ENCODE assay signal across 14 mouse cellular contexts in genomic region chr16:56311291-56311690, GRCm38 (mm10).
DNase-seq lines count a peak whose midpoint lies in the region; ATAC-seq and TF ChIP-seq lines count a peak whose summit lies in the region.
"Had no signal": no experiment of that assay in that cellular context is flagged by ENCODE, and none has a peak within 500 bp of the region (broad histone marks: within the 10 kb centered on the region; RNA-seq: fewer than 3 reads in every experiment).

No protein-coding gene starts in this region.

- H3K27me3 ChIP-seq in heart, embryonic 10.5 days (ENCODE audit: insufficient read depth, poor library complexity, severe bottlenecking): no peaks in the 10 kb centered on the region
- no peaks in the 10 kb centered on the region for H3K27me3 ChIP-seq in midbrain, postnatal 0 days (ENCODE audit: insufficient read depth, low read length)
- H3K27me3 ChIP-seq in midbrain, embryonic 15.5 days (replicated peaks): no peaks in the 10 kb centered on the region
- no peaks in the 10 kb centered on the region for H3K27me3 ChIP-seq in stomach, postnatal 0 days (ENCODE audit: control insufficient read depth, insufficient read depth, low read length)

- no peak overlapping the region for H3K4me3 ChIP-seq in heart, embryonic 10.5 days
- no peak overlapping the region for H3K4me3 ChIP-seq in midbrain, postnatal 0 days (ENCODE audit: low read depth, low read length)
- H3K4me3 ChIP-seq in midbrain, embryonic 15.5 days: no peak overlapping the region
- H3K4me3 ChIP-seq in stomach, postnatal 0 days (ENCODE audit: low read depth, low read length): no peak overlapping the region
- H3K4me3 ChIP-seq: hindbrain, embryonic 10.5 days; limb, embryonic 13.5 days; myocyte had no signal

- TF ChIP-seq CTCF in midbrain, postnatal 0 days (IDR thresholded peaks at IDR 0.05): peak; percentile 69
- peak; percentile 77 for TF ChIP-seq CTCF in stomach, postnatal 0 days (IDR thresholded peaks at IDR 0.05; ENCODE audit: low read depth)

- no peaks in the 10 kb centered on the region for H3K4me1 ChIP-seq in heart, embryonic 10.5 days
- H3K4me1 ChIP-seq in midbrain, postnatal 0 days (ENCODE audit: insufficient read depth, low read length): no peaks in the 10 kb centered on the region
- no peaks in the 10 kb centered on the region for H3K4me1 ChIP-seq in midbrain, embryonic 15.5 days
- H3K4me1 ChIP-seq in stomach, postnatal 0 days (replicated peaks; ENCODE audit: control insufficient read depth, insufficient read depth): no peaks in the 10 kb centered on the region
- H3K4me1 ChIP-seq: hindbrain, embryonic 10.5 days; limb, embryonic 13.5 days had no signal

- peak; percentile 5 to 44 for DNase-seq in heart, adult 18-20 months
- DNase-seq in heart, embryonic 10.5 days (ENCODE audit: low spot score): no peak
- DNase-seq in layer of hippocampus, adult 11-12 months (ENCODE audit: low spot score): peak; percentile 11
- DNase-seq in layer of hippocampus, adult 8-10 months (ENCODE audit: low spot score in 2 of 2): no peak
- peak; percentile 59 for DNase-seq in midbrain, postnatal 0 days (ENCODE audit: low spot score)
- no peak for DNase-seq in stomach, postnatal 0 days (ENCODE audit: low spot score)
- no peak for DNase-seq in spleen, postnatal 10 days (ENCODE audit: low spot score in 2 of 2)
- DNase-seq: kidney, adult 9 months; right cerebral cortex, postnatal 25 days; thymus, postnatal 25 days had no signal

- TF ChIP-seq EP300 in stomach, postnatal 0 days (optimal IDR thresholded peaks at IDR 0.05): no peak

- no peak overlapping the region for H3K9ac ChIP-seq in midbrain, postnatal 0 days (replicated peaks; ENCODE audit: low read length, poor library complexity, severe bottlenecking)
- no peak overlapping the region for H3K9ac ChIP-seq in midbrain, embryonic 15.5 days
- no peak overlapping the region for H3K9ac ChIP-seq in stomach, postnatal 0 days (ENCODE audit: low read length)
- H3K9ac ChIP-seq: limb, embryonic 13.5 days had no signal

- no peaks in the 10 kb centered on the region for H3K36me3 ChIP-seq in heart, embryonic 10.5 days
- no peaks in the 10 kb centered on the region for H3K36me3 ChIP-seq in midbrain, postnatal 0 days (ENCODE audit: insufficient read depth, low read length)
- H3K36me3 ChIP-seq in midbrain, embryonic 15.5 days (replicated peaks): no peaks in the 10 kb centered on the region
- no peaks in the 10 kb centered on the region for H3K36me3 ChIP-seq in stomach, postnatal 0 days (ENCODE audit: control insufficient read depth, insufficient read depth, low read length)
- H3K36me3 ChIP-seq: hindbrain, embryonic 10.5 days; limb, embryonic 13.5 days had no signal

- H3K9me3 ChIP-seq in heart, embryonic 10.5 days: no peaks in the 10 kb centered on the region
- H3K9me3 ChIP-seq in midbrain, postnatal 0 days (ENCODE audit: low read length): no peaks in the 10 kb centered on the region
- H3K9me3 ChIP-seq in midbrain, embryonic 15.5 days: no peaks in the 10 kb centered on the region
- no peaks in the 10 kb centered on the region for H3K9me3 ChIP-seq in stomach, postnatal 0 days (ENCODE audit: control insufficient read depth, low read length)
- H3K9me3 ChIP-seq: hindbrain, embryonic 10.5 days; limb, embryonic 13.5 days had no signal

- no peak for ATAC-seq in midbrain, postnatal 0 days (ENCODE audit: low FRiP score)
- no peak for ATAC-seq in midbrain, embryonic 15.5 days (replicated peaks)
- ATAC-seq in stomach, postnatal 0 days (ENCODE audit: low FRiP score, low TSS enrichment): no peak

- H3K4me2 ChIP-seq in midbrain, postnatal 0 days (ENCODE audit: low read depth, low read length, poor library complexity, severe bottlenecking): no peak overlapping the region
- H3K4me2 ChIP-seq in midbrain, embryonic 15.5 days: no peak overlapping the region
- H3K4me2 ChIP-seq in stomach, postnatal 0 days (replicated peaks; ENCODE audit: low read depth): no peak overlapping the region
- H3K4me2 ChIP-seq: limb, embryonic 13.5 days had no signal

- no peak overlapping the region for H3K27ac ChIP-seq in heart, embryonic 10.5 days
- no peak overlapping the region for H3K27ac ChIP-seq in midbrain, postnatal 0 days (ENCODE audit: low read depth, low read length)
- no peak overlapping the region for H3K27ac ChIP-seq in midbrain, embryonic 15.5 days
- no peak overlapping the region for H3K27ac ChIP-seq in stomach, postnatal 0 days (replicated peaks)
- H3K27ac ChIP-seq: hindbrain, embryonic 10.5 days; limb, embryonic 13.5 days had no signal

Comparison
In these comparisons a context has a peak if more than half of its experiments do, and no peak if none do; other contexts are left out.
1. DNase-seq: peak in heart, adult 18-20 months (2 of 2), layer of hippocampus, adult 11-12 months (single experiment) and midbrain, postnatal 0 days (single experiment); none in heart, embryonic 10.5 days (single experiment), layer of hippocampus, adult 8-10 months (0 of 2), stomach, postnatal 0 days (single experiment) and spleen, postnatal 10 days (0 of 2).